Mouse (Mus musculus) MEL (cell line): Measurements from ENCODE around the gene Tprn.

Experiments used
- GATA1 ChIP-seq: IDR thresholded peaks from 2 replicates; pipeline ENCODE4 v1.6.1; 2011; ENCODE audit warnings: low read depth, low read length, improper control_type of control experiment
- MAX ChIP-seq: IDR thresholded peaks from 2 replicates; pipeline ENCODE4 v1.6.1; 2011; ENCODE audit warnings: low read length, improper control_type of control experiment
- POLR2A ChIP-seq, 2 experiments: IDR thresholded peaks; 2 replicates each; pipeline ENCODE4 v1.6.1; 2011 to 2012; ENCODE audit warnings: low read length in 2 of 2, mild to moderate bottlenecking in 2 of 2, control low read depth in 1 of 2, improper control_type of control experiment in 1 of 2, low read depth in 1 of 2, moderate library complexity in 1 of 2; ENCODE audit not compliant: control insufficient read depth in 1 of 2, insufficient read depth in 1 of 2, poor library complexity in 1 of 2
- RAD21 ChIP-seq: IDR thresholded peaks from 2 replicates; pipeline ENCODE4 v1.6.1; 2011; ENCODE audit warnings: mild to moderate bottlenecking, low read depth, low read length, improper control_type of control experiment
- SIN3A ChIP-seq: IDR thresholded peaks from 2 replicates; pipeline ENCODE4 v1.6.1; 2012; ENCODE audit warnings: low read length, improper control_type of control experiment, inconsistent platforms
- USF1 ChIP-seq: IDR thresholded peaks from 2 replicates; pipeline ENCODE4 v1.6.1; 2014; ENCODE audit warnings: low read depth, mild to moderate bottlenecking, inconsistent platforms, low read length, improper control_type of control experiment, moderate library complexity

- no peak for TF ChIP-seq GATA1
- peak; percentile 26 for TF ChIP-seq SIN3A
- TF ChIP-seq USF1: no peak
- TF ChIP-seq POLR2A (IDR thresholded peaks at IDR 0.05; ENCODE audit: control insufficient read depth in 1 of 2, insufficient read depth in 1 of 2, low read depth in 1 of 2, low read length in 2 of 2, poor library complexity in 1 of 2): peak; percentile 44 to 61; a peak in 3 of 4 replicates
- no peak for TF ChIP-seq MAX
- no peak for TF ChIP-seq RAD21
These were observed 21.5 kb upstream of the Tprn start for GRCm38 (mm10) chr2:25240723-25241437.
